In the genomic region with DNA sequence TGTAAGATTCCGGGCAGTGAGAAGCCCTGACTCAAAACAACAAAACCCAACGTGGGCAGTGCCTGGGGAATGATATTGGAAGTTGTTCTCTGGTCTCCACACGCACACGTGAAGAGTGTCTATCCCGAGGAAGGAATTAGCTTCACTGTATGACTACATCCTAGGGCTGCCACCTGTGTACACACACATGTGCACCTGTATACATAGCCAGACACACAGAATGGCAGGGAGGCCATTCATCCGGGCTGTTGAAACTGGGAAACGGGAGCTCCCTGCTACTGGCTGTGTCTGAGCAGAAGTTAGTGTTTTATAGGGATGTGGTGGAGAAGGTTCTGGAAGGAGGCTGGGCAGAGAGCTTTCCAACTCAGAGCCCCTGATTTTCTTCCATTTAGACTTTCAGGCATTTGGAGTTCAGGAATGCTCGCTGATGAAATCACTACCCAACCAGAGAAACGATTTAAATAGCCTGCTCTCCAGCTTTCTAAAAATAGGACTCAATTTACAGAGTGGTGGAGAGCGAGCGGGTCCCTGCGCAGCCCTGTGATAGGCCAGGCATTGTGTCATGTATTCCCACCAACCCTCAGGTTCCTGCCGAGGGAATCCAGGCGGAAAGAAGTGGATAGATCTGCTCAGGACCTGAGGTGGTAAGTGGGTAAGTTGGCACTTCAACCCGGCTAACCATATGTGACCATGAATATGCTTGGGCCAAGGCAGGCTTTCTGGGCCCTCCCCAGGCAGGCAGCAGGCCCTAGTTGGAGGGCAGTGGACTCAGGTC, we compare ENCODE assay signal across 9 mouse cellular contexts. TPM values are rescaled to one million over a fixed set of nuclear protein-coding genes. Genes with fewer than 3 reads are reported as not detected.
DNase-seq lines count a peak whose midpoint lies in the region; ATAC-seq lines count a peak whose summit lies in the region.
"Had no signal": no experiment of that assay in that cellular context is flagged by ENCODE, and none has a peak within 500 bp of the region (broad histone marks: within the 10 kb centered on the region; RNA-seq: fewer than 3 reads in every experiment).

No protein-coding gene starts in this region.

- no peak overlapping the region for H3K4me3 ChIP-seq in embryonic facial prominence, embryonic 12.5 days
- H3K4me3 ChIP-seq in embryonic facial prominence, embryonic 10.5 days: no peak overlapping the region
- H3K4me3 ChIP-seq in heart, embryonic 11.5 days (ENCODE audit: low read depth, low read length): no peak overlapping the region
- no peak overlapping the region for H3K4me3 ChIP-seq in limb, embryonic 13.5 days
- H3K4me3 ChIP-seq: midbrain, embryonic 12.5 days had no signal

- no peak overlapping the region for H3K9ac ChIP-seq in embryonic facial prominence, embryonic 12.5 days
- peak overlapping the region; percentile 60 for H3K9ac ChIP-seq in heart, embryonic 11.5 days (ENCODE audit: low read depth, low read length)
- no peak overlapping the region for H3K9ac ChIP-seq in limb, embryonic 13.5 days
- H3K9ac ChIP-seq: midbrain, embryonic 12.5 days had no signal

- H3K36me3 ChIP-seq in embryonic facial prominence, embryonic 12.5 days: no peaks in the 10 kb centered on the region
- no peaks in the 10 kb centered on the region for H3K36me3 ChIP-seq in embryonic facial prominence, embryonic 10.5 days (replicated peaks)
- H3K36me3 ChIP-seq in heart, embryonic 11.5 days (ENCODE audit: control insufficient read depth, insufficient read depth, low read length): no peaks in the 10 kb centered on the region
- no peaks in the 10 kb centered on the region for H3K36me3 ChIP-seq in limb, embryonic 13.5 days
- H3K36me3 ChIP-seq: midbrain, embryonic 12.5 days had no signal

- peak overlapping the region; percentile 57 for H3K27ac ChIP-seq in embryonic facial prominence, embryonic 12.5 days
- H3K27ac ChIP-seq in embryonic facial prominence, embryonic 10.5 days (replicated peaks): no peak overlapping the region
- H3K27ac ChIP-seq in heart, embryonic 11.5 days (ENCODE audit: low read depth, low read length): peak overlapping the region; percentile 88
- H3K27ac ChIP-seq in limb, embryonic 13.5 days: peak overlapping the region; percentile 53; the same call in 1 of the 2 replicates
- H3K27ac ChIP-seq: midbrain, embryonic 12.5 days had no signal

- 0 out of 2 replicates have a peak, but pooled peaks cover 4% of the 10 kb centered on the region for H3K9me3 ChIP-seq in embryonic facial prominence, embryonic 12.5 days
- H3K9me3 ChIP-seq in embryonic facial prominence, embryonic 10.5 days: peaks cover 7% of the 10 kb centered on the region; the same call in 1 of the 2 replicates
- H3K9me3 ChIP-seq in heart, embryonic 11.5 days (replicated peaks; ENCODE audit: control insufficient read depth, low read length): peaks cover 3% of the 10 kb centered on the region; the same call in 1 of the 2 replicates
- H3K9me3 ChIP-seq in limb, embryonic 13.5 days: peaks cover 8% of the 10 kb centered on the region
- H3K9me3 ChIP-seq: midbrain, embryonic 12.5 days had no signal

- H3K27me3 ChIP-seq in embryonic facial prominence, embryonic 12.5 days: no peaks in the 10 kb centered on the region
- peaks cover 6% of the 10 kb centered on the region; the same call in 1 of the 2 replicates for H3K27me3 ChIP-seq in embryonic facial prominence, embryonic 10.5 days (replicated peaks; ENCODE audit: low read depth, poor library complexity, severe bottlenecking)
- H3K27me3 ChIP-seq in heart, embryonic 11.5 days (ENCODE audit: control insufficient read depth, insufficient read depth, low read length): no peaks in the 10 kb centered on the region
- H3K27me3 ChIP-seq in limb, embryonic 13.5 days: no peaks in the 10 kb centered on the region
- H3K27me3 ChIP-seq: midbrain, embryonic 12.5 days had no signal

- 76% methylated on average over 15 of the region's 15 CpGs for whole genome bisulfite sequencing in embryonic facial prominence, embryonic 12.5 days
- WGBS in embryonic facial prominence, embryonic 10.5 days: 85% methylated on average over 15 of the region's 15 CpGs
- 52% methylated on average over 15 of the region's 15 CpGs for WGBS in heart, embryonic 11.5 days (ENCODE audit: insufficient replicate concordance)
- 68% methylated on average over 15 of the region's 15 CpGs for WGBS in limb, embryonic 13.5 days

- ATAC-seq in embryonic facial prominence, embryonic 12.5 days (ENCODE audit: insufficient number of reproducible peaks, insufficient read depth, low FRiP score, low TSS enrichment): no peak
- ATAC-seq in heart, embryonic 11.5 days (replicated peaks; ENCODE audit: insufficient number of reproducible peaks, low FRiP score, low TSS enrichment): peak; percentile 52; the same call in 1 of the 2 replicates
- peak; percentile 66; the same call in 1 of the 2 replicates for ATAC-seq in limb, embryonic 13.5 days (ENCODE audit: low FRiP score, low read depth)
- no peak for ATAC-seq in CD4-positive, CD25-positive, alpha-beta regulatory T cell, adult 4 months

- no peak overlapping the region for H3K4me2 ChIP-seq in embryonic facial prominence, embryonic 12.5 days (replicated peaks)
- peak overlapping the region; percentile 19; the same call in 1 of the 2 replicates for H3K4me2 ChIP-seq in heart, embryonic 11.5 days
- H3K4me2 ChIP-seq in limb, embryonic 13.5 days (replicated peaks): no peak overlapping the region
- H3K4me2 ChIP-seq: midbrain, embryonic 12.5 days had no signal

- H3K4me1 ChIP-seq in embryonic facial prominence, embryonic 12.5 days: no peaks in the 10 kb centered on the region
- H3K4me1 ChIP-seq in embryonic facial prominence, embryonic 10.5 days: peaks cover 3% of the 10 kb centered on the region; the same call in 1 of the 2 replicates
- peaks cover 16% of the 10 kb centered on the region for H3K4me1 ChIP-seq in heart, embryonic 11.5 days (ENCODE audit: control insufficient read depth, insufficient read depth, low read length)
- peaks cover 22% of the 10 kb centered on the region for H3K4me1 ChIP-seq in limb, embryonic 13.5 days
- H3K4me1 ChIP-seq: midbrain, embryonic 12.5 days had no signal

- no peak for DNase-seq in embryonic facial prominence, embryonic 10.5 days (ENCODE audit: low spot score)
- peak; percentile 69 for DNase-seq in MN1 (ENCODE audit: low spot score)
- no peak for DNase-seq in adrenal gland, adult (ENCODE audit: inconsistent age in 2 of 2, low spot score in 1 of 2)
- no peak for DNase-seq in adrenal gland, postnatal 36 days

RNA-seq across cellular contexts. Expression of a gene that starts 52.0 kb away (rescaled TPM):
- polyA plus RNA-seq in embryonic facial prominence, embryonic 12.5 days (2016; fragmentation: Nextera tagmentation; extraction: Ambion mirVana): 10.0 and 10.9 TPM in 2 replicates
- polyA plus RNA-seq in embryonic facial prominence, embryonic 10.5 days (2016; fragmentation: Nextera tagmentation; extraction: Ambion mirVana): 1.9 and 2.9 TPM in 2 replicates
- polyA plus RNA-seq in heart, embryonic 11.5 days (2014; fragmentation: Nextera tagmentation; extraction: Ambion mirVana): 13.2 and 14.5 TPM in 2 replicates
- polyA plus RNA-seq in limb, embryonic 13.5 days (2015; fragmentation: Nextera tagmentation; extraction: Ambion mirVana): 17.1 and 20.8 TPM in 2 replicates
- not detected for polyA plus RNA-seq in CD4-positive, CD25-positive, alpha-beta regulatory T cell, adult 4 months (2017; shearing (Covaris generic))
- 1 to 10 TPM; 3.6 to 6.0 TPM for total RNA-seq in adrenal gland, postnatal 36 days (2021)

RNA-seq across cellular contexts. Expression of a gene that starts 57.0 kb away (rescaled TPM):
- polyA plus RNA-seq in embryonic facial prominence, embryonic 12.5 days (2016; fragmentation: Nextera tagmentation; extraction: Ambion mirVana): 17.0 and 25.2 TPM in 2 replicates
- polyA plus RNA-seq in embryonic facial prominence, embryonic 10.5 days (2016; fragmentation: Nextera tagmentation; extraction: Ambion mirVana): 15.9 and 18.9 TPM in 2 replicates
- 4.5 and 8.7 TPM in 2 replicates for polyA plus RNA-seq in heart, embryonic 11.5 days (2014; fragmentation: Nextera tagmentation; extraction: Ambion mirVana)
- polyA plus RNA-seq in limb, embryonic 13.5 days (2015; fragmentation: Nextera tagmentation; extraction: Ambion mirVana): 15.6 and 17.9 TPM in 2 replicates
- polyA plus RNA-seq in CD4-positive, CD25-positive, alpha-beta regulatory T cell, adult 4 months (2017; shearing (Covaris generic)): not detected
- 1 to 10 TPM; 1.2 to 3.0 TPM for total RNA-seq in adrenal gland, postnatal 36 days (2021)

Comparison
In these comparisons a context has a peak if more than half of its experiments do, and no peak if none do; other contexts are left out.
1. ATAC-seq: peak in heart, embryonic 11.5 days (single experiment) and limb, embryonic 13.5 days (single experiment); none in embryonic facial prominence, embryonic 12.5 days (single experiment) and CD4-positive, CD25-positive, alpha-beta regulatory T cell, adult 4 months (single experiment).